Mouse (Mus musculus) intestine, postnatal 0 days (tissue): ENCODE measurements around the gene Pitpnm2. TPM values are rescaled to one million over a fixed set of nuclear protein-coding genes. Genes with fewer than 3 reads are reported as not detected.

Experiments used
- ATAC-seq: fragments of 200-750 bp; cut with Nextera tagmentation; 2 replicates; pipeline ENCODE4 v1.8.0; 2017; ENCODE audit warnings: mild to moderate bottlenecking, moderate TSS enrichment, moderate library complexity
- H3K27ac ChIP-seq: fragments of 300-500 bp; sonication (generic); 2 replicates; pipeline ENCODE4 v1.5.1; 2014; ENCODE audit warnings: mild to moderate bottlenecking, low read depth, low read length, moderate library complexity
- H3K27me3 ChIP-seq: fragments of 300-500 bp; sonication (generic); replicated peaks from 2 replicates; pipeline ENCODE4 v1.6.1; 2014; ENCODE audit warnings: low read length, mixed read lengths; ENCODE audit not compliant: control insufficient read depth, insufficient read depth
- H3K36me3 ChIP-seq: fragments of 300-500 bp; sonication (generic); 2 replicates; pipeline ENCODE4 v1.6.1; 2014; ENCODE audit warnings: mild to moderate bottlenecking, moderate library complexity; ENCODE audit not compliant: control insufficient read depth, insufficient read depth
- H3K4me1 ChIP-seq: fragments of 300-500 bp; sonication (generic); replicated peaks from 2 replicates; pipeline ENCODE4 v1.6.1; 2014; ENCODE audit warnings: antibody characterized with exemption, low read length, mixed read lengths; ENCODE audit not compliant: control insufficient read depth, insufficient read depth
- H3K4me2 ChIP-seq: fragments of 300-500 bp; sonication (generic); replicated peaks from 2 replicates; pipeline ENCODE4 v1.6.1; 2014; ENCODE audit warnings: low read depth, mild to moderate bottlenecking, moderate library complexity
- H3K4me3 ChIP-seq: fragments of 300-500 bp; sonication (generic); 2 replicates; pipeline ENCODE4 v1.5.1; 2014; ENCODE audit warnings: low read depth, low read length
- H3K9ac ChIP-seq: fragments of 300-500 bp; sonication (generic); 2 replicates; pipeline ENCODE4 v1.6.1; 2014; ENCODE audit warnings: mild to moderate bottlenecking, low read depth, low read length
- H3K9me3 ChIP-seq: fragments of 300-500 bp; sonication (generic); 2 replicates; pipeline ENCODE4 v1.6.1; 2016; ENCODE audit warnings: mixed run types; ENCODE audit not compliant: control insufficient read depth
- CTCF ChIP-seq: sonication (generic); IDR thresholded peaks from 2 replicates; pipeline ENCODE4 v1.5.1; 2016; ENCODE audit warnings: low read depth, mild to moderate bottlenecking, control low read depth, antibody characterized with exemption, moderate library complexity
- WGBS: fragments of 180-500 bp; shearing (Covaris S2); extraction: QIAGEN DNeasy Blood & Tissue Kit; methylation state at CpG from one replicate; pipeline ENCODE4 v1.1.7; 2014; 5-methylcytosine and 5-hydroxymethylcytosine counted together
- polyA plus RNA-seq: library from polyadenylated mRNA; unstranded; fragments of >200 nt; fragmentation: Nextera tagmentation; extraction: Ambion mirVana; gene quantifications from 2 replicates; pipeline ENCODE4 v1.2.1, GENCODE M21; 2015

Pitpnm2 gene
- polyA plus RNA-seq, 1 experiment from 2014 or later: 1.5 TPM

DNA sequence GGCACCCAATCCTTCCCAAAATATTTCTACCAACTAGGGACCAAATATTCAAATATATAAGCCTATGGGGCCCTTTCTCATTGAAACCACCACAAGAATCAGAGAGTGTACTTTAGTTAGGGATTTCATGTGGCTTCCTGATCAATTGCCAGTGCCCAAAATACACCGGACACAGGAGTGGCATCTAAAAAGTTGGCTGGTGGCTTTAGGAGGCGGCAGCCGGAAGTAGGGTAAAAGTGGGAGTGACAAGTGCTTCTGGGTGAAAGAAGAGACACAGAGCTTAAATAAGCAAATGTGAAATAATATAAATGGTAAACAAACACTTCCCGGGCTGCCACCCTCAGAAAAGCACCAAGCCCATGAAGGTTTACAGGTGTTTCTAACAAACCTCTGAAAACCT, 53.5 kb downstream of the Pitpnm2 start:
- Histone ChIP-seq H3K27me3 (no peaks in the 10 kb centered on the region), H3K36me3 (no peaks in the 10 kb centered on the region), H3K4me1 (peaks cover 17% of the 10 kb centered on the region), H3K4me2 (no peak overlapping the region), H3K9me3 (no peaks in the 10 kb centered on the region), H3K27ac (no peak overlapping the region), H3K4me3 (no peak overlapping the region), H3K9ac (no peak overlapping the region)
- TF ChIP-seq CTCF: no peak
- ATAC-seq: no peak
- 76% methylated on average over 4 of the region's 4 CpGs for WGBS

DNA sequence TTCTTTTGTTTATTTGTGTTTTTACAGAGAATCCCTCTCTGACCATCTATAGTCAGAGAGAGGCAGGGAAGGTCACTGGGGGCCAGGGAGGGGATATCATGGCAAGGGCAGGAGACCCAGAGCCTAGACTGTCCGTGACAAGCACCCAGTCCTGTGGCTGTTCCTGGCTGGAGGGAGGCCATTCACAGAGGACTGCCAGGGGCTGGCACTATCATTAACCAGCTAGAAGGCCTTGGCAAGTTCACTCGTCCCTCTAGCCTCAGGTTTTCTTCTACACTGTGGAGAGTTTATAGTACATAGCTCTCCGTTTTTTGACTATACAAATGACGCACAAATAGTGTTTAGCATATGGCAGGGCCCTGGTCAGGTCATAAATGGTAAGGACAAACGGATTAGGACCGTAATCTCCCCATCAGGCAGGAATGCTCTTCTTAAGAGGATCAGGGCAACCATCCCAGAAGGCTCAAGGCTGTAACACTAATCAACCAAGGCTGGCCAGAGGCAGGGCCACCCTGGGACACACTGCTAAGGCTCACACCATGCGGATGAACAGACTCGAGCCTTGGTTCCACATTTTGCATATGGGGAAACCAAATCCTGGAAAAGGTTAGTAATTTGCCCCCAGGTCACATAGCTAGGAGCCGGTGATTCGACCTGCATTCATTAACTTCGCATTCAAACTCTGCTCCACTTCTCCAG, 55.0 kb downstream of the Pitpnm2 start:
- Histone ChIP-seq H3K9ac (no peak overlapping the region), H3K27me3 (no peaks in the 10 kb centered on the region), H3K9me3 (no peaks in the 10 kb centered on the region), H3K4me1 (peaks cover 13% of the 10 kb centered on the region; the same call in 1 of the 2 replicates), H3K36me3 (no peaks in the 10 kb centered on the region), H3K4me2 (no peak overlapping the region), H3K27ac (no peak overlapping the region), H3K4me3 (no peak overlapping the region)
- TF ChIP-seq CTCF: no peak
- whole genome bisulfite sequencing: 70% methylated on average over 11 of the region's 11 CpGs
- 0 out of 2 replicates have a peak, but pooled peaks have one; percentile 7 for ATAC-seq

DNA sequence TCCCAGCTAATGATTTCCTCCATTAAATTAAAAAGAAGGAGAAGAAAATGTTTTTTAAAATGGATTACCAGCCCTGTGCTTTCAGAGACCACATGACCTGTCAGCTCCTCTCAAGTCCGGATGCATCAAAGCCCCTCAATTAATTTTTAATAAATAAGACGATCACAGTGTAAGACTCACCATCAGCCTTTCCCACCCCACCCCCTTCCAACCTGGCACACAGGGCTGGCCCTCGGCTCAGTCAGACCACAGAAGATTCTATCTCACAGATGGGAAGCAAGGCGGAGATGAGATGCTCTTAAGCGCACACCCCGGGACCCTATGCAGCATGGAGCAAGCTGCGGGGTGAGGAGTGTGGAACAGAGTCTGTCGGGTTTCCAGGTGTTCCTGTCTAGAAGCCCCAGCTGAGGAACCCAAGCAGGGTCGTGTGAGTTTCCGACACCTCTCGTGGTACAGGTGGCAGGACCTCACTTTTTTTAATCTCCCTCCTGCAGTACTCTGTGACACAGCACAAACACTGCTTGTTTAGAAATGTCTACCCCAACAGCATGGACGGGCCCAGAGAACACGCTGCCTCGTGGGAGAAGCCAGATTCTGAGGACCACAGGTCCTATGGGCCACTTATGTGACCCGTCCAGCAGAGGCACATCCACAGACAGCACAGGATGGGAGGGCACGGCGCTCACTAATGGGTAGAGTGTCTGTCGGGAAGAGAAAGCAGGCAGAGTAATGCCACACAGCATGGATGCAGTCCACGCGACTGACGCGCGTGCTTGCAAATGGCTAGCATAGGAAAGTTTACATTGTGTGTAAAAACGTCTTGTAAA, 56.1 kb downstream of the Pitpnm2 start:
- 0 out of 2 replicates have a peak, but pooled peaks cover 3% of the 10 kb centered on the region for H3K4me1 ChIP-seq
- no peak for ATAC-seq
- no peaks in the 10 kb centered on the region for H3K9me3 ChIP-seq
- no peaks in the 10 kb centered on the region for H3K36me3 ChIP-seq
- H3K27me3 ChIP-seq: no peaks in the 10 kb centered on the region
- H3K4me3 ChIP-seq: no peak overlapping the region
- WGBS: 80% methylated on average over 24 of the region's 24 CpGs
- H3K27ac ChIP-seq: no peak overlapping the region
- no peak for TF ChIP-seq CTCF
- no peak overlapping the region for H3K9ac ChIP-seq
- no peak overlapping the region for H3K4me2 ChIP-seq

DNA sequence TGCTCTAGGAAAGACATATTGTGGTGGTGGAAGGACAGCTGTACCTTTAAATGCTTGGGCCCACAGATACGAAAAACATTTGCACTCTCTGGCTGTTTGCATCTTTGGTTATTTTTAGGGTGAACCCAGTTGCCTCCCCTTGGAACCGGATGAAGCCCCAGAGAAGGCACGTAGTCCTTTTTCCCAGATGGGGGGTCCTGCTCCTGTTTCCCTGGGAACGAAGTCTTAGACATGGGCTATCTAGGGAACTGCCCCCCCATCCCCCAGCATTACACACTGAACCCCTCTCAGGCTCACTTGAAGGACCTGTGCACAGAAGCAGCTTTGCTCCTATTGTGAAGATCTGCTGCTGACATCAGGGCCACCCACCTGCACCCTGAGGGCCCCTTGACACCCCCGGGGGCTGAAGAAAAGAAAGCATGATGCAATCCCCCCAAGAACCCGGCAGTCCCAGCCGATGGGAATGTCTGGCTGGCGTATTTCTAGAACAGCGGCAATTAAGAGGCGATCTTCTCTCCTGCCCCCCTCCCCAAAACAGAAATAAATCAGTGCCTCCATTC, 56.8 kb downstream of the Pitpnm2 start:
- Histone ChIP-seq H3K9me3 (no peaks in the 10 kb centered on the region), H3K4me1 (no peaks in the 10 kb centered on the region), H3K4me2 (no peak overlapping the region), H3K27ac (no peak overlapping the region), H3K4me3 (no peak overlapping the region), H3K9ac (no peak overlapping the region), H3K27me3 (no peaks in the 10 kb centered on the region), H3K36me3 (no peaks in the 10 kb centered on the region)
- no peak for ATAC-seq
- TF ChIP-seq CTCF: no peak
- 69% methylated on average over 10 of the region's 10 CpGs for WGBS

DNA sequence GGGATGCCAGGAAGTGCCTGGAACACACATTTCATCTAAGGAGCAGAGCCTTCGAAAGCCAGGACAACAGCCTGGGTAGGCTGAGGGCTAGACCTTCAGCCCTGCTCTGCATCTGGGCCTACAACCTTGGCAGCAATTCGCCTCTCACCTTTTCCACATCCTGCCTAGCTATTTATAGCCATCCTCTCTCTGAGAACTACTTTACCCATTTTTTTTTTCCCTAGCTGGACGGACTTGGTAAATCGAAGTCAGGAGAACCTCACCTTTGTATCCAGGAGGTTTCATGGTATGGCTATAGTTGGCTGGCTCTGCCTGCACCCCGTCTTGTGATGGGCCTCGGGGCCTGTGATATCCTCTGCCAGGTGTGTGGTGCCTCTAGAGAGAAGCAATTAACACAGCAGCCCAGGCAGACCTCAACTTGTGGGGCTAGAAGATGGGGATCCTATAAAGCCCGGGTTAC, 57.3 kb downstream of the Pitpnm2 start:
- no peak for TF ChIP-seq CTCF
- Histone ChIP-seq H3K27ac (no peak overlapping the region), H3K4me1 (peaks cover 2% of the 10 kb centered on the region; the same call in 1 of the 2 replicates), H3K9me3 (no peaks in the 10 kb centered on the region), H3K36me3 (no peaks in the 10 kb centered on the region), H3K27me3 (no peaks in the 10 kb centered on the region), H3K9ac (no peak overlapping the region), H3K4me2 (no peak overlapping the region), H3K4me3 (no peak overlapping the region)
- ATAC-seq: no peak
- 82% methylated on average over 7 of the region's 7 CpGs for WGBS
